Mouse (Mus musculus) c-Kit-positive CD71-positive TER-119-positive erythroid progenitor cells, embryonic 14.5 days (primary cell): ENCODE measurements around the gene Ralgapb.
"Not testable (repeated sequence)": the region's sequence is repeated elsewhere in the genome, so short reads cannot be mapped to it uniquely, and the experiment has no call there.

Experiments
- DNase-seq: peaks from one replicate; pipeline ENCODE4 v3.0.0-alpha.2; 2013; ENCODE audit warnings: low spot score

The Ralgapb gene

GRCm38 (mm10) chr2:158409595-158410021 lies at the start of gene Ralgapb:
Gene Ralgapb, plus strand, starts transcription at chr2:158409848.
- DNase-seq: peak; percentile 97

- DNase-seq: peak; percentile 83
Observed at GRCm38 (mm10) chr2:158360873-158361677, 48.6 kb upstream of the Ralgapb start.

DNA sequence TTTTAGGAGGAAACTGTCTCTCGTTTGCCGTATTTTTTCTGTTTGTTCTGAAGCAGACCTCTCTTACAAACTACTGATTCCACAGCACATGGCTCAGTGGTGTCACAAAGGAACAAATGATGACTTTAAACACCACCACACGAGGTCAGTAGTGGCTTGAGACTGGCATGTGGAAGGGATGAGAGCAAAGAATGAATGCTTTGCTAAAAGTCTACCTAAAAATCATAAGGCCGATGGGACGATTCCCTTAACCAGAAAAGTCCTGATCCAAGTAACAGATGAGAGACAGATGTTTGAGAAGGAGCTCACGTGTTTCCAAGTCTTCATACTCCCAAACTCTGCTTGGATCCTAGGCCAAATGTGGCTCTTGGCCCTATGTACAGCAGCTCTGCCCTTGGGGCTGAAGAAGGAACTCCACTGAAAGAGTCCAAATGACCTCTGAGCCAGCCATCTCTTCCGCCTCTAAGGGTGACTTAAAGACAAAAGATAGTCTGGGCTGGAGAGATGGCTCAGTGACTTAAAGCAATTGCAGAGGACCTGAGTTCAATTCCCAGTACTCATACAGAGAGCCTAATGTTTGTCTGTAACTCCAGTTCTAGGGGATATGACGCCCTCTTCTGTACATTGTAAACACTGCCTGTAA lies 47.8 kb upstream of the Ralgapb start:
- DNase-seq: no peak

DNA sequence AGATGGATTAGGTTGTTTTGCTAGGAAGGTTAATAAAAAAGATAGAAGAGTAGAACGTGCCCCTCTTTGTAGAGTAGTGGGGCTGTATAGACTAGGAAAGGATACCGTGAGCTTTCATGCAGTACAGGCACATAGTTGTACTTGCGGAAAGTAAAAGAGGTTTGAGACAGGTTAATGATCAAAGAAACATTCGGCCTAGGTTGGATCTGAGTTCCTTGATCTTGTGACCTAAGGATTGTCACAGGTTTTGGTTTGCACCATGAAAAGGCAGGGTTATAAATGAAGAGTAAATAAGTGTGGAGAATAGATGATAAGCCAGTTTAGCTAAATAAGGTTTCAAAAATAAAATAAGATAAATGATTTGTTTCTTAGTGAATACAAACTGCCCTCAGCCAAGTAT lies 45.5 kb upstream of the Ralgapb start:
- no peak for DNase-seq

DNA sequence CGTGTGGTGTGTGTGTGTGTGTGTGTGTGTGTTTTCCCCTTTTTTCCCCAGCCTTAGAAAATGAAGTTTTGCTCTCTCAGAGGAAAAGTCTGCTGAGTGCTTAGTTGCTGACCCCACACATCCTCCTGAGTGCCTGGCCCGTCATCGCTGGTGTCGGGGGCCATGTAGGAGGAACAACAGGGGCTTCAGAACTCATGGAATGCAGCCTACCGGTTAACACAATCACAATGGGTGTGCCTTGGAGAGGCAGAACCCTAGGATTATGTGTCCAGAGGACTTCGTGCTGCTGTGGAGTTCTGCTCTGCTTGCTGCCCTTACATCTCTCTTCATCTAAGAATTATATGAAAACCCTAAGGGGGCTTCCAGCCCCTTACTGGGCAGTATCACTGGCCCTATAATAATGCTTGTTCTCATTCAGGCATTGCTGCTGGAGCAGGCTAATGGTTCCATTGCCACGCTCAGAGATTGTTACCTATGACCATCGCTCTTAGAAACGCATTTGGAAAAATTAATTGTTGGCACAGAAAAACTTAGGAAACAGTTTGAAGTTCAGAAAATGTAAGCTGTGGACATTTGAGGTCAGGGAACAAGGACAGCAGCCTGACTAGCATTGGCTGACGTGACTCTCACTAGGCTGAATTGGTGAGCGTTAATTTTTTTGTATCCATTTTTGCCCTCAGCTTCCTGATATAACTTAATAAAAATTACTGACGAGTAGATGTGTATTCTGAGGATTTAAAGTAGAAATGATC lies 44.4 kb upstream of the Ralgapb start:
- no peak for DNase-seq

DNA sequence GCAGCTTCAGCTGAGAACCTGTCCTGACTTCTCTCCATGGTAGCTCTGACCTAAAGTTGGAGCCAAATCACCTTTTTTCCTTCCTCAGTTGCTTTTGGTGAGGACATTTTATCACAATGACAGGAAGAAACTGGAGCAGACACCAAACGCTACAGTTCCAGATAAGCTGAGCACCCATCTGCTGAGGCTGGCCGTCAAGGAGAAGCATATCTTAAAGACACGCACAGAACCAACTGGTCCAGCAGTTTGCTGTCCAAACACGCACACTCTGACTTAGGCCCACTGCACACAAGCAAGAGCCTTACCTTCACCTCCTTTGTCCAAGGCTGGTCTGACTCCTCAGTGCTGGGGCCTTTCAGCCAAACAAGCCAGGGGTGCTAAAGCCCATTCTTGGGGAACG lies 42.0 kb upstream of the Ralgapb start:
- no peak for DNase-seq

DNA sequence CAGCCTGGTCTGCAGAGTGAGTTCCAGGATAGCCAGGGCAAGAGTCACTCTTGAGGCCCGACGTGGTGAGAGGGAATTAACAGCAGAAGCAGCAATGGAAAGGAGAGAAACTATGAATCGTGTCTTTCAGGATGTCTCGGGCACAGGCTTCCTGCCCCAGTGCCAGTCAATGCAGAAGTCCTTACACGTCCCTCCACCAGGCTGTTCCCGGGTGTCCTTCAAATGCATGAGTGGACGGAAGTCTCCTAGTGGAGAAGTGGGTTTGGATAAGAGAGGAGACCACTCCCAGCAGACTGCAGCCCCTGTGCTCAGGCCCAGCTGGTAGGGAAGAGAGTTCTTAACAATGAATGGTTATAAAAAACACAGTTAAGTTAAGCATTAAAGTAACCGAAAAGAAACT lies 41.3 kb upstream of the Ralgapb start:
- no peak for DNase-seq

- no peak for DNase-seq
Observed at GRCm38 (mm10) chr2:158369474-158370172, 40.0 kb upstream of the Ralgapb start.

GRCm38 (mm10) chr2:158370173-158370550 lies 39.5 kb upstream of the Ralgapb start:
- DNase-seq: no peak

DNA sequence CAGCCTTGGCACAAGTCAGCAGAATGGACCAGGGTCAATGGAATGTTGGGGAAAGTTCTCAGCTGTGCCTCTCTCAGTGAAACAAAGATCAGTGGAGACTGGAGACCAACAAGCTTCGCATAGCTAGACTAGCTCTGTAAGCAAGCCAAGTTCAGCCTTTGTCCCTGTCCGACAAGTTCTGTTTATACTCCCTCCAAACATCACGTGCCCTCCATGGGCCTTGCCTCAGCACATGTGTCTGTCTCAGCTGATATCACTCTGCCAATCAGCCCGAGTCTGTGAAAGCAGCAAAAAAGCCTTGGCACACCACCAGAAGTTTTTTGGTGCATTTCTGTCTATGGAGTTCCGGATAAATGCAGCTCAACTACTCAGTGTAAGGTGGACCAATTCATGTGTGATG lies 36.6 kb upstream of the Ralgapb start:
- no peak for DNase-seq

DNA sequence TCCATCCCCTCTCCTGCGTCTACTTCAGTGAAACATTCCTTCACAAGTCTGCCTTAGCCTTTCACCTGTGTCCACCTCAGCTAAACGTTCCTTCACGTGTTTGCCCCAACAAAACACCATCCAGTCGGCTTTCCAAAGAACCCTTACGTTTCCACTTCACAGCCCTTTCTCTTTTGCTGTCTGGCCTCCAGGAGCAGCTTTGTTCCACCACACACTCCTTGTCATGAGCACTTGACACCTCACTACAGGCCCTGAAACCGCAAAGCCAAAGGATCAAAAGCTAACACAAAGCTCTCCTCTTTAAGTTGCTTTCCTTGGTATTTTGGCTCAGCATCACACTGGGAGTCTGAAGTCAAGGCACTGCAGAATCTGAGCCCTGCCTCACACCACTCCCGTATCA lies 36.1 kb upstream of the Ralgapb start:
- no peak for DNase-seq

- DNase-seq: no peak
Observed at GRCm38 (mm10) chr2:158375443-158376122, 34.1 kb upstream of the Ralgapb start, which contains the start of gene Snhg11. Gene Snhg11, plus strand, starts transcription at chr2:158375638.

DNA sequence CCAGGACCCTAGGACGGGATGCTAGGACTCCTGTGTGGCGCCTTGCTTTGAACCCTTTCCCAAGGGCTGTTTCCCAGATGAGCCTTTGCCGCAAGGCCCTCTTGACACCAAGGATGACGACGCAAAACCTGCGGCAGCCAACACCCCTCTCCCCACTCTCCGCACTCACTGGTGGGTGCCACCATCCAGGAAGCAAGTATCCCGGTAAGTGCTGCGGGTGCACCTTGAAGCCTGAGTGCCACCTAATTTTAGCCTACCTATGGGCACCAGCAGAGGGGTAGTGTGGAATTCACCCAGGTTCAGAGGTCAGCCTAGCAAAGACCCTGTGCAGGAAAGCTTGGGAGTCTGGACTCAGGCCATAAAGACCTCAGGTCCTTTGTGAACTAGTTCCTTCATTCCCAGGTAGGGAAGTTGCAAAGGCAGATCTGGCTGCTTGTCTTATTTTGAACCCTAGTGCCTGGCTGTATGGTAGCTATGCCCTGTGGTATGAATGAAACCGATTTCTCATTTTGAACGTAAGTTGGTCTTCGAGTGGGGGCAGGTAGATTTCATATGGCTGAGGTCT lies 33.4 kb upstream of the Ralgapb start:
- no peak for DNase-seq

GRCm38 (mm10) chr2:158376798-158377197 lies 32.9 kb upstream of the Ralgapb start:
- DNase-seq: no peak

DNA sequence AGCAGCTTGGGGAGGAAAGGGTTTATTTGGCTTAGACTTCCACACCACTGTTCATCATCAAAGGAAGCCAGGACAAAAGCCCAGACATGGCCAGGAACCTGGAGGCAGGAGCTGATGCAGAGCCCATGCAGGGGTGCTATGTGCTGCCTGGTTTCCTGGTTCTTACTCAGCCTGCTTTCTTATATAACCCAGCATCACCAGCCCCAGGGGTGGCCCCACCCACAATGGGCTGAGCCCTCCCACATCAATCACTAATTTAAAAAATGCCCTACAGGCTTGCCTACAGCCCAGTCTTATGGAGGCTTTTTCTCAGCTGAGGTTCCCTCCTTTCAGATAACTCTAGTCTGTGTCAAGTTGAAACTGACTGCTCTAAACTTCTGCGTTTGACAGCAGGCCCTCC lies 31.8 kb upstream of the Ralgapb start:
- no peak for DNase-seq

DNA sequence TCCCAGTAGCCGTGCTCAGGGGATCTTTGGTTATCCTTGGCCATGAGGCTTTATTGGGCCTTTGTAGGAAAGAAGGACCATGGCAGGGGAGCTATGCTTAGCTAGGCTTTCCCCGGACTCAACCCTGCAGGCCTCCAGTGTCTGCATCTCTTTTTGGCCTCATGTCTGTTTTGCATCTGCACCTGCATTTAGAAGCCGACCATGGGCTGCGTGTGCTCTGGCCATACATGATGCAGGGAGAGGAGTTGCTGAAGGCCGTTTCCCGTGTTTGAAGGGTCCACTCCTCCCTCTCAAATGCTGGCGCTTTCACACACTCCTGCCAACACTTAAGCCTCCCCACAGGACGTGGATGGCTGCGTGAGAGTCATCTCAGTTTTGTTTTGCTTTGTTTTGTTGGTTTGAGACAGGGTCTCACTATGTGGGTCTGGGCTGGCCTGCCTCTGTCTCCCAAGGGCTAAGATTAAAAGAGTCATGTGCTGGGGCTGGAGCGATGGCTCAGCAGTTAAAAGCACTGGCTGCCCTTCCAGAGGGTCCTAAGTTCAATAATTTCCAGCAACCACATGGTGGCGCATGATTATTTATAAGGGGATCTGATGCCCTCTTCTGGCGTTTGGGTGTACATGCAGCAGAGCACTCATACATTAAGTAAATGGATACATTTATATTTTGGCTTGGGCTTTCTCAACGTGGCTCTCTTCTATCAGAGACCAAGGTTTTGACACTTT lies 30.1 kb upstream of the Ralgapb start:
- peak; percentile 76 for DNase-seq

GRCm38 (mm10) chr2:158386072-158386471 lies 23.6 kb upstream of the Ralgapb start:
- no peak for DNase-seq

DNA sequence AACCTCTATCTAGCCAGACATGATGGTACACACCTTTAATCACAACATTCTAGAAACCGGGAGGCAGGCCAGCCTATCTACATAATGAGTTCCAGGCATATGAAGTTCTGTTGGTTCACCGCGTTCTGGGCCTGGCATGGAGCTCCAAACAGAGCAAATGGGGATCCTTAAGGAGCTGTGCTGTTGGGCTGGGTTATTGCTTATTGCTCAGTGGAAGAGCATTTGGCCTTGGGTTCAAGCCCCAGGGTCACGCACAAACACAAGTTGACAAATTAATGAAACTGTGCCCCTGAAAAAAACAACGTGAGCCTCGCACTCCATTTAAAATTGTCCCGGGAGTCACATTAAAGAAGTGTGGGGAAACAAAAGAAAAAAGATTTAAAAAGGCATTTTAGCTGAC lies 20.2 kb upstream of the Ralgapb start:
- no peak for DNase-seq

DNA sequence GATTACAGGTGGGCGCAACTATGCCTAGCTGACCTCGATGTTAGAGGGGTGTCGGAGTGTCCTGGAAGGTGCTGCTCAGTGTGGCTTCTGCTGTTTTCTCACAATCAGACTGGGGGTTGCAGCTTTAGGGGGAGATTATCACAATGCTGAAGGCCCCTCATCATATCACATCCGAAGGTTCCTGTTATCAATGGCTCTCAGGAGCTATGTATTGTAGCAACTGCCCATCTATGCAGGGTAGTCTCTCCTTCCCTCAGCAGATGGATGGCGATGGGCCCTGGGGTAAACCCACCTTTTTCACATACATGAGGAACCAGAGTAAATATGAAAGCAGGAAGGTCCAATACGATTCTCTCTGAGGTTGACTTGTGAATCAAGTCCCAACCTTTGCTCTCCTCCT lies 13.3 kb upstream of the Ralgapb start:
- DNase-seq: no peak

DNA sequence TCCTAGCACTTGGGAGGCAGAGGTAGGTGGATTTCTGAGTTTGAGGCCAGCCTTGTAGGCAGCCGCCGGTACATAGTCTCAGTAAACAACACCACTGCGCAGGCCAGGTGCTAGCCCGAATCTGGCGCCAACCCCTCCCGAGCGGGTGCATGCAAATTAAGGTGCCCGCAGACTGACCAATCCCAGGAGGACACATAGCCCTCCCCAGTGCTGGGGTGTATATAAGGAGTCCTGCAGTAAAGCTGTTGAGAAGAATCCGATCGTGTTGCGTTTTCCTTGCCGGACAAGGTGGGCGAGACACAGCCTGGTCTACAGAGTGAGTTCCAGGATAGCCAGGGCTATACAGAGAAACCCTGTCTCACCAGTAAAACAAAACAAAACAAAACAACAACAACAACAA lies 12.5 kb upstream of the Ralgapb start:
- not testable (repeated sequence) for DNase-seq

DNA sequence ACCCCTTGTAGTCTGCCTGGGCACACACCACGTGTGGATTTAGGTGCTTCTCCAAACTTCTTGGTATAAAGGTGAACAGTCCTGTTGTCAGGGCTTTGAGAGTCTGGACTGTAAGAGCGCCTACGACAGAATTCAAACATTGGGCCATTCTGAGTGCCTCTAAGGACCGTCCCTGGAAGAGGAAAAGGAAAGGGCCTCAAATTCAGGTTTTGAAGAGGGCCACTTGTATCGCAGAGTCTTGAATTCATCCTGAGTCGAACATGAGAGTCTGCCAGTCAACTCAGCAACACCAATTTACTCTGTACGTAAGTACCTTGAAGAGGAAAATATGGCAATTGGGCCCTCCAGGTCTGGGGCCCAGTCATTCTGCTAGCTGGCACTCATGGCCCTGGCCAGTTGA lies 6.7 kb upstream of the Ralgapb start:
- DNase-seq: no peak
